Mouse (Mus musculus) frontal cortex, postnatal 10 days (tissue): ENCODE measurements around the gene Slc16a3.

Experiments
- DNase-seq, 2 experiments: peaks; one replicate each; pipeline ENCODE4 v3.0.0; 2022; ENCODE audit warnings: low spot score in 2 of 2, mixed read lengths in 1 of 2

The Slc16a3 gene

GRCm38 (mm10) chr11:120948861-120949851, 876 bp downstream of the Slc16a3 start:
- DNase-seq = no peak

- no peak for DNase-seq
These were observed 1.6 kb downstream of the Slc16a3 start for GRCm38 (mm10) chr11:120949863-120950262.

GRCm38 (mm10) chr11:120950281-120951202, 2.3 kb downstream of the Slc16a3 start:
- DNase-seq = peak; percentile 63 to 64

- DNase-seq = no peak
These were observed 3.0 kb downstream of the Slc16a3 start for GRCm38 (mm10) chr11:120951237-120951636.

GRCm38 (mm10) chr11:120951731-120952730, 3.8 kb downstream of the Slc16a3 start:
- no peak for DNase-seq

GRCm38 (mm10) chr11:120954936-120955335, 6.7 kb downstream of the Slc16a3 start:
- DNase-seq = no peak

GRCm38 (mm10) chr11:120955701-120956100, 7.4 kb downstream of the Slc16a3 start:
- no peak for DNase-seq

- DNase-seq = no peak
These were observed 8.8 kb downstream of the Slc16a3 start for GRCm38 (mm10) chr11:120957052-120957451.

GRCm38 (mm10) chr11:120957731-120958257, 9.5 kb downstream of the Slc16a3 start:
- peak in 1 of 2 experiments; percentile 63 for DNase-seq

GRCm38 (mm10) chr11:120959066-120959465, 10.8 kb downstream of the Slc16a3 start:
- no peak for DNase-seq

- DNase-seq = no peak
These were observed 11.3 kb downstream of the Slc16a3 start for GRCm38 (mm10) chr11:120959564-120959963.

GRCm38 (mm10) chr11:120960248-120960647, 12.0 kb downstream of the Slc16a3 start:
- no peak for DNase-seq

- DNase-seq = no peak
These were observed 13.3 kb downstream of the Slc16a3 start for GRCm38 (mm10) chr11:120961594-120961993.

GRCm38 (mm10) chr11:120962050-120962771, 13.9 kb downstream of the Slc16a3 start:
- no peak for DNase-seq

- no peak for DNase-seq
These were observed 14.6 kb downstream of the Slc16a3 start for GRCm38 (mm10) chr11:120962909-120963308.

GRCm38 (mm10) chr11:120964195-120965157, 16.2 kb downstream of the Slc16a3 start:
- DNase-seq = no peak

- no peak for DNase-seq
These were observed 17.3 kb downstream of the Slc16a3 start for GRCm38 (mm10) chr11:120965587-120965986.

GRCm38 (mm10) chr11:120969742-120970141, 21.5 kb downstream of the Slc16a3 start:
- no peak for DNase-seq

- DNase-seq = no peak
These were observed 23.0 kb downstream of the Slc16a3 start for GRCm38 (mm10) chr11:120971237-120971636.
